Mouse (Mus musculus): Measurements from ENCODE around the gene AC170998.1.

- TF ChIP-seq CTCF (IDR thresholded peaks at IDR 0.05) (no peak), EP300 (IDR thresholded peaks at IDR 0.05) (no peak)
Measured at GRCm38 (mm10) chr17:28694832-28695231, 31.1 kb upstream of the AC170998.1 start.

All from lung, postnatal 0 days (tissue).